Mouse (Mus musculus): ENCODE data around the gene Cnnm4.

Cnnm4 gene

DNA sequence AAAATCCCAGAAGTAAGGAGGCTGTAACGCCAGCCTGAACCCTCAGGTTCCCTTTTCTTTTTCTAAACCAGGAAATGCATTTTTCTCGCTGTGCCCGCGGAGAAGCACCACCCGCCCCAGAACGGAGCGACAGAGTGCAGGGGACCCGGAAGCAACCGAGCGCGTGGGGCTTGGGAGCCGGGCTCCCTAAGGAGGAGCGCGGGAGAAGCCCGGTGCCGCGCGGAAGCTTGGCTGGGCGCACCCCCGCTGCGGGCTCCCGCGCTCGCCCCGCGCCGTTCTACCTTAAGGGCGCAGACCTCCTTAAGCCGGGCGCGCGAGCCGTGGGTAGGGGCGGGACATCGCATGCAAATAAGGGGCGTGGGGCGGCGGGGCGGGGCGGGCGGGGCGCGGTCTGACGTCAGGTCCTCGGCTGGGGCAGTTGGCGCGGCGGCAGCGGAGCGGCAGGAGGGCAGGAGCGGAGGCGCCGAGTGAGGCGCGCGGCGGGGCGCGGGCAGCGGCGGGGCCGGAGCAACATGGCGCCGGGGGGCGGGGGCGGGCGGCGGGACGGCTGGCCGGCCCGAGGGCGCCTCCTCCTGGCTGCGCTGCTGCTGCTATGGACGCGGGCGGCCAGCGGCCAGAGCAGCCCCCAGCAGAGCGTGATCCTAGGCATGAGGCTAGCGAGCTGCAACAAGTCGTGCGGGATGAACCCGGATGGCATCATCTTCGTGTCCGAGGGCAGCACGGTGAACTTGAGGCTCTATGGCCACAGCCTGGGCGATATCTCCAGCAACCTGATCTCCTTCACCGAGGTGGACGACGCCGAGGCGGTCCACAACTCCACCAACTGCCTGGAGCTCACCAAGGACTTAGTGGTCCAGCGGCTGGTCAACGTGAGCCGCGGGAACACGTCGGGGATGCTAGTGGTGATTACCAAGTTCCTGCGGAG is at the start of gene Cnnm4:
Gene Cnnm4 (plus strand): TSS at position 440 of the 925 bp plus-strand sequence.
- DNase-seq (ENCODE audit: low spot score in 2 of 2), result peak; percentile 61 to 82

DNA sequence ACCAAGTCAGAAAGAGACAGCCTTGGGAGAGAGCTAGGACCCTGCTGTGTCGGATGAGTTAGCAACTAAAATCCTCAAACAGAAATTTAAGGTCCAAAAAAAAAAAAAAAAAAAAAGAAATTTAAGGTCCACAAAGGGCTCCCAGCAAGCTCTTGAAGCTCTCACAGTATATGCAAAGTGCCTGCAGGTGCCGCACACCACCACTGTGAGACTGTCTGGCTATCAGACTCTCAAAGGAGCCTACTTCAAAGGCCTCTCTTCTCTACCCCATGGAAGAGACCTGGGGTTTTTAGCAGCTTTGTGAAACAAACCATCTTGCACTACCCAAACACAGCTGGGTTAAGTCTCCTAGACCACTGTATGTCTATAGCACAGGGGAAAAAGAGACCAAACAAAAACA is 41.9 kb upstream of the Cnnm4 start:
- DNase-seq (ENCODE audit: low spot score in 2 of 2), result no peak

GRCm38 (mm10) chr1:36432999-36433398 is 38.4 kb upstream of the Cnnm4 start:
- DNase-seq (ENCODE audit: low spot score in 2 of 2), result no peak

- DNase-seq (ENCODE audit: low spot score in 2 of 2), result no peak
Measured at GRCm38 (mm10) chr1:36433616-36434015, 37.8 kb upstream of the Cnnm4 start.

GRCm38 (mm10) chr1:36435071-36435470 is 36.3 kb upstream of the Cnnm4 start:
- no peak for DNase-seq (ENCODE audit: low spot score in 2 of 2)

DNA sequence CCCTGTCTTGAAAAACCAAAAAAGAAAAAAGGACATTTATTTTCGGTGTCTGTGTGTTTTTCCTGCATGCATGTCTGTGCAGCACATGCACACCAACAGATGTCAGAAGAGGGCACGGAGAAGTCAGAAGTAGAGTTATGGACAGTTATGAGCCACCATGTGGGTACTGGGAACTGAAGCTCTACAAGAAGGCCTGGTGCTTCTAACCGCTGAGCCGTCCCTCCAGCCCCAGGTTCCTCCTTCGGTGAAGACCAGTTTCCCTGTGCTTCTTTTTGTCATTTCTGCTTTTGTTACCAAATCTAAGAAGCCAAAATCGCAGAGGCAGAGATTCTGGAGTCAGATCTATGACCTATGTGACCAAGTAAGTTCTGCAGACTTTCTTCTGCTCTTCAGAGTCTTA is 34.9 kb upstream of the Cnnm4 start:
- no peak for DNase-seq (ENCODE audit: low spot score in 2 of 2)

DNA sequence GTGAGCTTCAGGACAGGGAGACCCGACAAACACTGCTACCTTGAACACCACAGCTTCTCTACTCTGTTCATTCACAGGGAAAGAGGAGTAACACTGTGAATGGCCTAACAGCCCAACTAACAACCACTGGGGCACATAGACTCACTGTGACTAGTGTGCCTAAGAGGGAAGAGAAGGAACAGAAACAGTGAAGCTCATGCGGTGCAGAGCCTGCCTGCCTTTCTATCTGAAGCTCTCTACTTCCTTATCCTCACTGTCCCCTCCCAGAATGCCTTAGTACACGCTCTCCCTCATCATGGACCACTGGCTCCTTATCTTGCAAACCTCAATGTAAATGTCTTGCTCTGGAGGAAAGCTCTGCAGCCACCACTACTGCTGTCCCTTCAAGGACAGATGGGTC is 34.2 kb upstream of the Cnnm4 start:
- DNase-seq (ENCODE audit: low spot score in 2 of 2), result no peak

GRCm38 (mm10) chr1:36441101-36441500 is 30.3 kb upstream of the Cnnm4 start:
- DNase-seq (ENCODE audit: low spot score in 2 of 2), result no peak

DNA sequence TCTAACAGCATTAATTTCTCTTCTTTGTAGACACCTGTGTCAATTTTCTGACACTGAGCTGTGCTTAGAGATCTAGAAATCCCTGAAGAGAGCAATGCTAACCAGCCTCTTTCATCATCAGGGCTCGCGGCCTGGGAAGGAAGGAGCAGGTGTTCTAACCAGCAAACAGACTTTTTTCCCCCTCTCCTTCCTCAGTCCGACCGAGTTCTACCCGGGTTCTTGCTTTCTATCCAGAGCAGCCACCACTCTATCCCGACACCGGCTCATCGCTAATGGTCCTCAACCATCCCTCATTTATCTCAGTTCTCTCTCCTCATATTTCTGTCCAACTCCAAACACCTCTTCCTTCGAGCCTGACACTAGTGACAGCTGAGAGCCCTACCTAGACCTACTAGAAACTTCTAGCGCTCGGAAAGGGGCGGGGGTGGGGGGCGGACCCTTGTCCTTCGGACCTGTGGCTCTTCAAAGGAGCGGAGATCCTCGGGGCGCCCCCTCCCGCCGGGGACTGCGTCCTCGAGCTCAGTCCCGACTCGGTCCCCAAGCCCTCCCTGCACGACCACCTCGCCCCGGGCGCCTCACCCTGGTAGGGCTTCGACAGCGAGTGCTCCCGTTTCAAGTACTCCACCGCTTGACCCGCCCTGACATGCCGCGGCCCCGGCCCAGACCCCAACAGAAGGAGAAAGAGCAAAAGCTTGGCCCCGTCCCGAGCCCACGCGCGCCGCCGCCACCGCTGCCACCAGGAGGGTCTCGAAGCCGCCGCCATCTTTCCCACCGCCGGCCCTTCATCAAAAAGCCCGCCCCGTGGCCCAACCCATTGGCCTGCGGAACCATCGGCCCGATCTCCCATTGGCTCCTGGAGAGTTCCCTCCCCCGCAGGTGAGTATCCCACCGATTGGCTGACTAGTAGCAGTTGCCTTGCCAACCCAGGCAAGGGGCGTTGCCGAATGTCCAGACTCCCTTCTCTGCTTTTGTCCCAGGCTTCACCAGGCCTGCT is 26.7 kb upstream of the Cnnm4 start, which contains the start of gene Lman2l:
Gene Lman2l (minus strand): TSS at position 801 of the 994 bp plus-strand sequence.
- peak; percentile 94 to 96 for DNase-seq (ENCODE audit: low spot score in 2 of 2)

DNA sequence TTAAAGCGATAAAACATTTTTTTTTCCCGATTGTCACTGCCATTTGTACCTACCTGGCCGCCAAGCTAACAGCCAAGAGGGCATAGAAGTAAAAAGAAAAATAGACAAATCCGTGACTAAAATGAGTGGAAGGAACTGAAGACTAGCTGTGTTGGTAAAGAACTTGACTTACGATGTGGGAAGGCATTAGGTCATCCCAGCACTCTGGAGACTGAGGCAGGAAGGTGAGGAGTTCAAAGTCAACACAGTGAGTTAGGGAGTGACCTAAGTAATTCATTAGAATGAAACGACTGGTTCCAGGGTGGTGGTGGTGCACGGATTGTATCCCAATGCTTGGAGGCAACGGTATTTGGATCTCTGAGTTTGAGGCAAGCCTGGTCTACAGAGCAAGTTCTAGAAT is 25.9 kb upstream of the Cnnm4 start:
- DNase-seq (ENCODE audit: low spot score in 2 of 2), result no peak

- no peak for DNase-seq (ENCODE audit: low spot score in 2 of 2)
Measured at GRCm38 (mm10) chr1:36446106-36446824, 25.2 kb upstream of the Cnnm4 start.

DNA sequence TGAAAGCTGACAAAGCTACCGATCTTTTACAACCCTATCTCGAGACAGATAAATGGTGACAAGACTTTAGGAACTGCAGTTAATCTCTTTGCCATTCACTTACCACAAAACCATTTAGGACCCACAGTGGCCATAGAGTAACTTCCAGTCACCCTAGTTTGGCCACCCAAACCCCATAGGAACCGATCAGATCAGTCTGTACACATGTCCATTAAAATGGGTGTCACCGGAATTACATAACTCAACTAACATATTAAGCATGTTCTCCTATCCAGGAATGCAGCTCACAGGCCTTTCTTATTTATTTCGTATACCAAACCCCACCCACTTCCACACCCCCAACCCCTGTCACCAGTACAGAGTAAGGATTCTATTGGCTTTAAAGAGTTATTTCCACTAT is 24.6 kb upstream of the Cnnm4 start:
- DNase-seq (ENCODE audit: low spot score in 2 of 2), result no peak

GRCm38 (mm10) chr1:36454055-36454815 is 17.2 kb upstream of the Cnnm4 start:
- no peak for DNase-seq (ENCODE audit: low spot score in 2 of 2)

GRCm38 (mm10) chr1:36457388-36458014 is 13.9 kb upstream of the Cnnm4 start:
- DNase-seq (ENCODE audit: low spot score in 2 of 2), result no peak

DNA sequence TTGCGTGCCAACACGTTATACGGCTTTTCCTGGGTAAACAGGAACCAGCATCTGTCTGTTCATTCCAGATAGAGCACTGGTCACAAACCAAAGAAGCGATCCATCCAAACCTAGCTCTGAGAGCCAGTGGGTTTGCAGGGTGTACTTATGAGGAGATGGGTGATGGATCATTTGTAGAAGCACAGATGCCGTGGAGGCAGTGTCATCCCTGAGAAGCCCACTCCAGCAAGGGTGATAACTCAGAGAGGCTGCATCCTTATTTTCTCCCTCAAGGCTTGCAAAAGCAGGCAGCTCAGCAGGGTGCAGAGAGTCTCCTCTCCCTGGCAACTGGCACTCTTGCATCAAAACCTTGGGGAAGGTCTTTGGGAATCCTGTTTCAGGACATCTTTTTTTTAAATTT is 13.3 kb upstream of the Cnnm4 start:
- DNase-seq (ENCODE audit: low spot score in 2 of 2), result no peak

DNA sequence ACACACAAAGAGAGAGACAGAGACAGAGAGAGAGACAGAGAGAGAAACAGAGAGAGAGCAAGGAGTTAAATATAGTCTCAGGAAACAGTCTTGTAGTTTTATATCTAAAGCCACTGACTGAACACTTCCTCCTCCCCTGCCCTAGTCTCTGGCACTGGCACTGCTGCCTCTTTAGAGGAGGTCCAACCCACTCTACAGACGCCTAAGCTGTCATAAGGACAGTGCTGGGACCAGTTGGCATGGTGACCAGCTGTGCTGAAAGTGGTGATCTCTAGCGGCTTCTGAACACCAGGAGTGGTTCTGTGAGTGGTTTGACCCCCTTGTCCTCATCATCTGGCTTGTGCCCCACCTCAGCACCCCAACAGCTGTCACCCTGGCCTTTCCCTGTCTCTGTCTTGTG is 9.6 kb upstream of the Cnnm4 start:
- no peak for DNase-seq (ENCODE audit: low spot score in 2 of 2)

GRCm38 (mm10) chr1:36465641-36466160 is 5.7 kb upstream of the Cnnm4 start:
- DNase-seq (ENCODE audit: low spot score in 2 of 2), result no peak

- DNase-seq (ENCODE audit: low spot score in 2 of 2), result no peak
Measured at GRCm38 (mm10) chr1:36467446-36467845, 4.0 kb upstream of the Cnnm4 start.

- no peak for DNase-seq (ENCODE audit: low spot score in 2 of 2)
Measured at GRCm38 (mm10) chr1:36469811-36470444, 1.5 kb upstream of the Cnnm4 start.

DNA sequence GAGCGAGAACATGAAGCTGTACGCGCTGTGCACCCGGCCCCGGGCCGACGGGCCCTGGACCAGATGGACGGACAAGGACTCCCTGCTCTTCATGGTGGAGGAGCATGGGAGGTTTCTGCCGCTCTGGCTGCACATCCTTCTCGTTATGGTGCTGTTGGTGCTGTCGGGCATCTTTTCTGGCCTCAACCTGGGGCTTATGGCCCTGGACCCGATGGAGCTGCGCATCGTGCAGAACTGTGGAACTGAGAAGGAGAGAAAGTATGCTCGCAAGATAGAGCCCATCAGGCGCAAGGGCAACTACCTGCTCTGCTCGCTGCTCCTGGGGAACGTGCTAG is 653 bp downstream of the Cnnm4 start:
- no peak for DNase-seq (ENCODE audit: low spot score in 2 of 2)

Measured in cerebellum, postnatal 4 days (tissue).